Mouse (Mus musculus) embryonic facial prominence, embryonic 14.5 days (tissue): ENCODE measurements around the gene Fam78b. TPM values are rescaled to one million over a fixed set of nuclear protein-coding genes. Genes with fewer than 3 reads are reported as not detected.
A peak's percentile ranks its signal among the peaks of the same experiment; 100 is the strongest.

Experiments used
- ATAC-seq: fragments of 200-750 bp; cut with Nextera tagmentation; 2 replicates; pipeline ENCODE4 v1.8.0; 2017; ENCODE audit warnings: low read depth, moderate number of reproducible peaks, moderate TSS enrichment
- DNase-seq: peaks from one replicate; pipeline ENCODE4 v3.0.0-alpha.2; 2015; ENCODE audit warnings: low spot score
- H3K27ac ChIP-seq: fragments of 300-500 bp; sonication (generic); replicated peaks from 2 replicates; pipeline ENCODE4 v1.5.1; 2014; ENCODE audit warnings: low read depth, mild to moderate bottlenecking, low read length, moderate library complexity
- H3K27me3 ChIP-seq: fragments of 300-500 bp; sonication (generic); replicated peaks from 2 replicates; pipeline ENCODE4 v1.6.1; 2014; ENCODE audit warnings: low read length; ENCODE audit not compliant: control insufficient read depth, insufficient read depth
- H3K36me3 ChIP-seq: fragments of 300-500 bp; sonication (generic); 2 replicates; pipeline ENCODE4 v1.6.1; 2014; ENCODE audit warnings: low read length, mixed read lengths; ENCODE audit not compliant: control insufficient read depth, insufficient read depth
- H3K4me1 ChIP-seq: fragments of 300-500 bp; sonication (generic); 2 replicates; pipeline ENCODE4 v1.6.1; 2014; ENCODE audit warnings: antibody characterized with exemption, low read length; ENCODE audit not compliant: control insufficient read depth, insufficient read depth
- H3K4me2 ChIP-seq: fragments of 300-500 bp; sonication (generic); 2 replicates; pipeline ENCODE4 v1.6.1; 2014; ENCODE audit warnings: low read depth, mild to moderate bottlenecking, low read length, moderate library complexity, mixed read lengths
- H3K4me3 ChIP-seq: fragments of 300-500 bp; sonication (generic); 2 replicates; pipeline ENCODE4 v1.5.1; 2014; ENCODE audit warnings: low read depth, mild to moderate bottlenecking, low read length
- H3K9ac ChIP-seq: fragments of 300-500 bp; sonication (generic); 2 replicates; pipeline ENCODE4 v1.6.1; 2014; ENCODE audit warnings: low read depth, mild to moderate bottlenecking, low read length, moderate library complexity, mixed read lengths
- H3K9me3 ChIP-seq: fragments of 300-500 bp; sonication (generic); 2 replicates; pipeline ENCODE4 v1.6.1; 2016; ENCODE audit warnings: low read length; ENCODE audit not compliant: control insufficient read depth
- WGBS: fragments of 180-500 bp; shearing (Covaris S2); extraction: QIAGEN DNeasy Blood & Tissue Kit; methylation state at CpG from one replicate; pipeline ENCODE4 v1.1.7; 2014; 5-methylcytosine and 5-hydroxymethylcytosine counted together
- polyA plus RNA-seq: library from polyadenylated mRNA; unstranded; fragments of >200 nt; fragmentation: Nextera tagmentation; extraction: Ambion mirVana; gene quantifications from 2 replicates; pipeline ENCODE4 v1.2.1, GENCODE M21; 2014

Gene Fam78b
- polyA plus RNA-seq, 1 experiment from 2014 or later, result 2.3 TPM

- no peak overlapping the region for H3K27ac ChIP-seq
- H3K9ac ChIP-seq, result no peak overlapping the region
- no peak overlapping the region for H3K4me3 ChIP-seq
- no peak overlapping the region for H3K4me2 ChIP-seq
- H3K27me3 ChIP-seq, result no peaks in the 10 kb centered on the region
- no peaks in the 10 kb centered on the region for H3K9me3 ChIP-seq
- DNase-seq (no peak), ATAC-seq (no peak)
- WGBS, result 60% methylated on average over 10 of the region's 10 CpGs
- H3K36me3 ChIP-seq, result no peaks in the 10 kb centered on the region
- H3K4me1 ChIP-seq, result no peaks in the 10 kb centered on the region
These were observed 64.8 kb downstream of the Fam78b start for GRCm38 (mm10) chr1:167065986-167066385.

- Histone ChIP-seq H3K36me3 (no peaks in the 10 kb centered on the region), H3K27me3 (no peaks in the 10 kb centered on the region), H3K4me3 (no peak overlapping the region), H3K27ac (no peak overlapping the region), H3K9ac (no peak overlapping the region), H3K4me1 (no peaks in the 10 kb centered on the region), H3K4me2 (no peak overlapping the region), H3K9me3 (no peaks in the 10 kb centered on the region)
- DNase-seq, result no peak
- WGBS, result 61% methylated on average over 9 of the region's 9 CpGs
- peak; percentile 61 for ATAC-seq
These were observed 65.7 kb downstream of the Fam78b start for GRCm38 (mm10) chr1:167066933-167067341.

GRCm38 (mm10) chr1:167069741-167070140 is 68.5 kb downstream of the Fam78b start:
- ATAC-seq, result no peak
- no peaks in the 10 kb centered on the region for H3K9me3 ChIP-seq

GRCm38 (mm10) chr1:167070306-167070705 is 69.1 kb downstream of the Fam78b start:
- H3K4me3 ChIP-seq, result no peak overlapping the region
- DNase-seq (no peak), ATAC-seq (no peak)
- H3K4me2 ChIP-seq, result no peak overlapping the region
- H3K9ac ChIP-seq, result no peak overlapping the region
- no peaks in the 10 kb centered on the region for H3K36me3 ChIP-seq
- no peaks in the 10 kb centered on the region for H3K4me1 ChIP-seq
- H3K27me3 ChIP-seq, result no peaks in the 10 kb centered on the region
- 71% methylated on average over 6 of the region's 6 CpGs for WGBS
- H3K27ac ChIP-seq, result no peak overlapping the region
- H3K9me3 ChIP-seq, result no peaks in the 10 kb centered on the region

More at GRCm38 (mm10) chr1:167069741-167070140, 68.5 kb downstream of the Fam78b start:
- WGBS, result 62% methylated on average over 9 of the region's 9 CpGs
- H3K4me3 ChIP-seq, result no peak overlapping the region
- H3K4me1 ChIP-seq, result no peaks in the 10 kb centered on the region
- H3K27ac ChIP-seq, result no peak overlapping the region
- DNase-seq, result no peak
- H3K36me3 ChIP-seq, result no peaks in the 10 kb centered on the region
- H3K9ac ChIP-seq, result no peak overlapping the region
- no peak overlapping the region for H3K4me2 ChIP-seq
- H3K27me3 ChIP-seq, result no peaks in the 10 kb centered on the region

GRCm38 (mm10) chr1:167075726-167076125 is 74.5 kb downstream of the Fam78b start:
- H3K27ac ChIP-seq, result no peak overlapping the region

GRCm38 (mm10) chr1:167079476-167079875 is 78.3 kb downstream of the Fam78b start:
- no peak overlapping the region for H3K27ac ChIP-seq
- H3K9ac ChIP-seq, result no peak overlapping the region
- H3K4me1 ChIP-seq, result no peaks in the 10 kb centered on the region
- WGBS, result 30% methylated on average over 5 of the region's 5 CpGs
- H3K36me3 ChIP-seq, result no peaks in the 10 kb centered on the region
- no peak for ATAC-seq
- H3K4me3 ChIP-seq, result no peak overlapping the region
- no peak overlapping the region for H3K4me2 ChIP-seq
- H3K9me3 ChIP-seq, result no peaks in the 10 kb centered on the region
- peak; percentile 40 for DNase-seq
- no peaks in the 10 kb centered on the region for H3K27me3 ChIP-seq

More at GRCm38 (mm10) chr1:167075726-167076125, 74.5 kb downstream of the Fam78b start:
- no peaks in the 10 kb centered on the region for H3K9me3 ChIP-seq
- DNase-seq (no peak), ATAC-seq (no peak)
- no peaks in the 10 kb centered on the region for H3K4me1 ChIP-seq
- 77% methylated on average over 8 of the region's 8 CpGs for WGBS
- H3K27me3 ChIP-seq, result no peaks in the 10 kb centered on the region
- no peak overlapping the region for H3K9ac ChIP-seq
- no peak overlapping the region for H3K4me2 ChIP-seq
- H3K36me3 ChIP-seq, result no peaks in the 10 kb centered on the region
- H3K4me3 ChIP-seq, result no peak overlapping the region

GRCm38 (mm10) chr1:167081946-167082345 is 80.7 kb downstream of the Fam78b start:
- no peak overlapping the region for H3K27ac ChIP-seq
- no peak overlapping the region for H3K4me2 ChIP-seq
- H3K4me1 ChIP-seq, result no peaks in the 10 kb centered on the region
- no peaks in the 10 kb centered on the region for H3K36me3 ChIP-seq
- DNase-seq (no peak), ATAC-seq (no peak)
- H3K9ac ChIP-seq, result no peak overlapping the region
- no peak overlapping the region for H3K4me3 ChIP-seq
- no peaks in the 10 kb centered on the region for H3K27me3 ChIP-seq
- no peaks in the 10 kb centered on the region for H3K9me3 ChIP-seq
- 72% methylated on average over 3 of the region's 3 CpGs for WGBS

GRCm38 (mm10) chr1:167082506-167083100 is 81.4 kb downstream of the Fam78b start:
- Histone ChIP-seq H3K9ac (no peak overlapping the region), H3K36me3 (no peaks in the 10 kb centered on the region), H3K4me3 (no peak overlapping the region), H3K27ac (no peak overlapping the region), H3K4me1 (no peaks in the 10 kb centered on the region), H3K4me2 (no peak overlapping the region), H3K27me3 (no peaks in the 10 kb centered on the region), H3K9me3 (no peaks in the 10 kb centered on the region)
- DNase-seq (peak; percentile 56), ATAC-seq (peak; percentile 76)
- WGBS, result 28% methylated on average over 4 of the region's 4 CpGs

- no peak for DNase-seq
- no peak overlapping the region for H3K9ac ChIP-seq
- H3K9me3 ChIP-seq, result no peaks in the 10 kb centered on the region
- H3K27me3 ChIP-seq, result no peaks in the 10 kb centered on the region
- H3K4me3 ChIP-seq, result no peak overlapping the region
- H3K36me3 ChIP-seq, result no peaks in the 10 kb centered on the region
- H3K4me1 ChIP-seq, result no peaks in the 10 kb centered on the region
- WGBS, result 50% methylated on average over 2 of the region's 2 CpGs
- no peak overlapping the region for H3K4me2 ChIP-seq
- ATAC-seq, result no peak
- H3K27ac ChIP-seq, result no peak overlapping the region
These were observed 82.0 kb downstream of the Fam78b start for GRCm38 (mm10) chr1:167083181-167083580.
